ENCODE assay signal across 29 mouse cellular contexts in the genomic region with DNA sequence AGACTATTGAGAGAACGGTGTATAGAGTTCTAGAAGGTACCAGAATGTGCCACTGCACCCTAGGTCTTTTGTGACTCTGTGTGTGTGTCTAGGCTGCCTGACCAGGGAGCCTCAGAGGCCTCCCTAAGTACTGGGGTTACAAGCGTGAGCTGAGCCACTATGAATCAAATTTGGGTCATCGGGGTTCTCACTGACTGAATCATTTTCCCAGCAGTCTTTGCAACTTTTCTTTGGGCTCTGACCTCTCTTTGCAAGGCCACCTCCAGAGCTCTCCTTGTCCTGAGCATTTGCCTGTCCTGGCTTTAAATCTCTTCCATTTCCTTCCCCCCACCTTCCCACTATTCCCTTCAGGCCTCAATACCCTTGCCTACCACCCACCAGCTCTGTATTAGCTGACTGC. TPM values are rescaled to one million over a fixed set of nuclear protein-coding genes. Genes with fewer than 3 reads are reported as not detected.
"Had no signal": no experiment of that assay in that cellular context is flagged by ENCODE, and none has a peak within 500 bp of the region (broad histone marks: within the 10 kb centered on the region; RNA-seq: fewer than 3 reads in every experiment).

No protein-coding gene starts in this region.

- DNase-seq: gastrocnemius, adult 2 months; gastrocnemius, postnatal 10 days; gastrocnemius, postnatal 25 days; heart, postnatal 10 days; heart, postnatal 4 days; kidney, adult 18-20 months; kidney, adult 8-10 months; kidney, postnatal 10 days; kidney, postnatal 25 days; kidney, postnatal 4 days; left cerebral cortex, postnatal 4 days had no signal

- H3K4me3 ChIP-seq: gastrocnemius, adult 2 months; heart, embryonic 10.5 days; heart, embryonic 12.5 days; hindbrain, embryonic 10.5 days; hindbrain, embryonic 12.5 days; intestine, embryonic 15.5 days; layer of hippocampus, adult 2 months; left cerebral cortex, adult 2 months; limb, embryonic 13.5 days; limb, embryonic 15.5 days; liver, embryonic 12.5 days had no signal

- H3K27ac ChIP-seq: gastrocnemius, adult 2 months; heart, embryonic 10.5 days; hindbrain, embryonic 10.5 days; hindbrain, embryonic 12.5 days; hindbrain, embryonic 14.5 days; intestine, embryonic 15.5 days; layer of hippocampus, adult 2 months; left cerebral cortex, adult 2 months; limb, embryonic 13.5 days; limb, embryonic 15.5 days; liver, embryonic 12.5 days; liver, embryonic 14.5 days had no signal

- H3K36me3 ChIP-seq: heart, embryonic 10.5 days; heart, embryonic 12.5 days; hindbrain, embryonic 10.5 days; hindbrain, embryonic 12.5 days; intestine, embryonic 15.5 days; limb, embryonic 13.5 days; limb, embryonic 15.5 days; liver, embryonic 12.5 days had no signal

- ATAC-seq: hindbrain, embryonic 16.5 days; inflammation-experienced regulatory T-cells, adult 6 months; intestine, embryonic 15.5 days; intestine, postnatal 0 days; liver, embryonic 12.5 days had no signal

- H3K4me1 ChIP-seq: heart, embryonic 10.5 days; heart, embryonic 12.5 days; hindbrain, embryonic 10.5 days; hindbrain, embryonic 12.5 days; intestine, embryonic 15.5 days; limb, embryonic 13.5 days; limb, embryonic 15.5 days; liver, embryonic 12.5 days had no signal

- H3K27me3 ChIP-seq: heart, embryonic 12.5 days; hindbrain, embryonic 12.5 days; intestine, embryonic 15.5 days; limb, embryonic 13.5 days; limb, embryonic 15.5 days; liver, embryonic 12.5 days had no signal

- H3K9ac ChIP-seq: heart, embryonic 12.5 days; hindbrain, embryonic 12.5 days; hindbrain, embryonic 14.5 days; intestine, embryonic 15.5 days; limb, embryonic 13.5 days; limb, embryonic 15.5 days; liver, embryonic 12.5 days; liver, embryonic 14.5 days had no signal

- H3K9me3 ChIP-seq: intestine, embryonic 15.5 days; limb, embryonic 15.5 days had no signal

- H3K4me2 ChIP-seq: heart, embryonic 12.5 days; hindbrain, embryonic 12.5 days; hindbrain, embryonic 14.5 days; intestine, embryonic 15.5 days; limb, embryonic 13.5 days; limb, embryonic 15.5 days; liver, embryonic 12.5 days had no signal

RNA-seq across cellular contexts. Expression of a gene that starts 19.0 kb away (rescaled TPM):
- total RNA-seq: granulocyte monocyte progenitor cell, adult 5-6 weeks; liver, adult 2 months had no signal
- polyA plus RNA-seq: limb, embryonic 11.5 days; liver, adult 2 months had no signal
